Mouse (Mus musculus) small intestine, adult 2 months (tissue): ENCODE measurements at regions not wholly inside any gene's neighbourhood (a gene's known extent, or its start where the extent isn't known, plus 50 kb on each side); places are given as distances from the start of the nearest gene placed in this dataset.

Source experiments
- CTCF ChIP-seq: fragments of 200-500 bp; IDR thresholded peaks from 2 replicates; pipeline ENCODE4 v1.5.1; 2012; ENCODE audit warnings: low read depth, mild to moderate bottlenecking, control low read depth, inconsistent platforms, low read length, moderate library complexity, mixed read lengths; ENCODE audit not compliant: insufficient replicate concordance, insufficient read length; ENCODE audit errors: extremely low read depth
- POLR2A ChIP-seq: fragments of 200-500 bp; IDR thresholded peaks from 2 replicates; pipeline ENCODE4 v1.6.1; 2012; ENCODE audit warnings: low read depth, mild to moderate bottlenecking, control low read depth, inconsistent platforms, low read length, moderate library complexity

DNA sequence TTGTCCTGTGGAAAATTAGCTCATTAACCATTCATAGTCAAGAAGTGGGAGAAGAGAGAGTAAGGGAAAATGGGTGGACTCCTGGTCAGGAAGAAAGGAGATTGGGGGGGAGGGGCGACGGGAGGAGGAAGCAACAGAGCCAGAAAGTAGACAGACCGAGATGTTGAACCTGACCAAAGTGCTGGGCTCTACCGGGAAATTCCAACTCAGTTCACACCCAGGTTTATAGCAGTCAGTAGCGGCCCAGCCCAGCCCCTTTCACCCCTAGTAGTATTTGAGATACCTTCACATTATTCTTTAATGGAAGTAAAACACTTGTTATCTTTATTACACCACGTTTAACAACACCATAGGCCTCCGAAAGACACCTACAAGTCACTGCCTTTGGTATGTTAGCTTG is 158.2 kb downstream of the Hibadh start:
- TF ChIP-seq CTCF (no peak), POLR2A (no peak)
